Mouse (Mus musculus) hindbrain, postnatal 0 days (tissue): Measurements from ENCODE around the gene Slc39a1. TPM values are rescaled to one million over a fixed set of nuclear protein-coding genes. Genes with fewer than 3 reads are reported as not detected.
"Not testable (repeated sequence)": the region's sequence is repeated elsewhere in the genome, so short reads cannot be mapped to it uniquely, and the experiment has no call there.

ENCODE experiments used
- ATAC-seq: fragments of 200-750 bp; cut with Nextera tagmentation; 2 replicates; pipeline ENCODE4 v1.8.0; 2017; ENCODE audit warnings: mild to moderate bottlenecking, moderate TSS enrichment, moderate library complexity
- DNase-seq: peaks from one replicate; pipeline ENCODE4 v3.0.0-alpha.2; 2015; ENCODE audit warnings: low spot score
- H3K27ac ChIP-seq: fragments of 300-500 bp; sonication (generic); 2 replicates; pipeline ENCODE4 v1.5.1; 2014; ENCODE audit warnings: mild to moderate bottlenecking
- H3K27me3 ChIP-seq: fragments of 300-500 bp; sonication (generic); 2 replicates; pipeline ENCODE4 v1.6.1; 2014; ENCODE audit warnings: low read length, mixed read lengths; ENCODE audit not compliant: insufficient read depth
- H3K36me3 ChIP-seq: fragments of 300-500 bp; sonication (generic); 2 replicates; pipeline ENCODE4 v1.6.1; 2014; ENCODE audit warnings: low read length, mixed read lengths; ENCODE audit not compliant: insufficient read depth
- H3K4me1 ChIP-seq: fragments of 300-500 bp; sonication (generic); 2 replicates; pipeline ENCODE4 v1.6.1; 2014; ENCODE audit warnings: antibody characterized with exemption, low read length, mixed read lengths; ENCODE audit not compliant: insufficient read depth
- H3K4me2 ChIP-seq: fragments of 300-500 bp; sonication (generic); 2 replicates; pipeline ENCODE4 v1.6.1; 2014; ENCODE audit warnings: low read depth, mild to moderate bottlenecking, low read length, moderate library complexity, mixed read lengths
- H3K4me3 ChIP-seq: fragments of 300-500 bp; sonication (generic); 2 replicates; pipeline ENCODE4 v1.5.1; 2014; ENCODE audit warnings: low read length
- H3K9ac ChIP-seq: fragments of 300-500 bp; sonication (generic); replicated peaks from 2 replicates; pipeline ENCODE4 v1.6.1; 2014; ENCODE audit warnings: mild to moderate bottlenecking, low read length, moderate library complexity, mixed read lengths
- H3K9me3 ChIP-seq: fragments of 300-500 bp; sonication (generic); 2 replicates; pipeline ENCODE4 v1.6.1; 2016; ENCODE audit warnings: low read length, mixed read lengths
- CTCF ChIP-seq: IDR thresholded peaks from 2 replicates; pipeline ENCODE4 v1.5.1; 2016; ENCODE audit warnings: antibody characterized with exemption, control low read depth, low read depth
- WGBS: fragments of 180-500 bp; shearing (Covaris S2); extraction: QIAGEN DNeasy Blood & Tissue Kit; methylation state at CpG from one replicate; pipeline ENCODE4 v1.1.7; 2014; 5-methylcytosine and 5-hydroxymethylcytosine counted together
- polyA plus RNA-seq: library from polyadenylated mRNA; unstranded; fragments of >200 nt; fragmentation: Nextera tagmentation; extraction: Ambion mirVana; gene quantifications from 2 replicates; pipeline ENCODE4 v1.2.1, GENCODE M21; 2015
- total RNA-seq: library from RNA; depleted of rRNA; stranded (reverse); fragments of >200 nt; gene quantifications from 2 replicates; pipeline ENCODE4 v1.2.3, GENCODE M21; 2014

Slc39a1 gene
- total and polyA plus RNA-seq, 2 experiments from 2014 or later = 70.1 to 105 TPM

GRCm38 (mm10) chr3:90279216-90279615 is 31.2 kb downstream of the Slc39a1 start:
- peak; percentile 41 for ATAC-seq
- Histone ChIP-seq H3K4me2 (no peak overlapping the region), H3K9ac (no peak overlapping the region), H3K27me3 (no peaks in the 10 kb centered on the region), H3K9me3 (no peaks in the 10 kb centered on the region), H3K4me3 (no peak overlapping the region), H3K27ac (no peak overlapping the region), H3K4me1 (no peaks in the 10 kb centered on the region), H3K36me3 (peaks cover 47% of the 10 kb centered on the region)
- TF ChIP-seq CTCF = no peak
- 91% methylated on average over 9 of the region's 9 CpGs for WGBS
- DNase-seq = no peak

DNA sequence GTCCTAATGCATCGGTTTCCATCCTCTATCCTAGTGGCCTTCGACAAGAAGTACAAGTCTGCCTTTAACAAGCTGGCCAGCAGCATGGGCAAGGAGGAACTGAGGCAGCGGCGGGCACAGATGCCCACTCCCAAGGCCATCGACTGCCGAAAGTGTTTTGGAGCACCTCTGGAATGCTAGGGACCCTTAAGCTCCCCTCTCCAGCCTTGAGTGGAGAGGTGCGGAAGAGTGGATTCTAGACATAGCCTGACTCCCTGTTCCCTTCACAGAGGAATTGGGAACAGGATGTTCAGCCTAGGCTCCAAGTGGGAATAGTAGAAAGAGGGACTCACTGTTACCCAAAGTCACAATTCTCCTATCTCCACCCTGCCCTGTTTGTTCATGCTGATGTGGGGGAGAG is 31.8 kb downstream of the Slc39a1 start:
- H3K27ac ChIP-seq = no peak overlapping the region
- H3K4me1 ChIP-seq = no peaks in the 10 kb centered on the region
- H3K4me2 ChIP-seq = no peak overlapping the region
- 93% methylated on average over 7 of the region's 7 CpGs for WGBS
- no peaks in the 10 kb centered on the region for H3K9me3 ChIP-seq
- H3K4me3 ChIP-seq = no peak overlapping the region
- no peak for DNase-seq
- no peak overlapping the region for H3K9ac ChIP-seq
- no peak for TF ChIP-seq CTCF
- no peaks in the 10 kb centered on the region for H3K27me3 ChIP-seq
- no peak for ATAC-seq
- peaks cover 46% of the 10 kb centered on the region for H3K36me3 ChIP-seq

DNA sequence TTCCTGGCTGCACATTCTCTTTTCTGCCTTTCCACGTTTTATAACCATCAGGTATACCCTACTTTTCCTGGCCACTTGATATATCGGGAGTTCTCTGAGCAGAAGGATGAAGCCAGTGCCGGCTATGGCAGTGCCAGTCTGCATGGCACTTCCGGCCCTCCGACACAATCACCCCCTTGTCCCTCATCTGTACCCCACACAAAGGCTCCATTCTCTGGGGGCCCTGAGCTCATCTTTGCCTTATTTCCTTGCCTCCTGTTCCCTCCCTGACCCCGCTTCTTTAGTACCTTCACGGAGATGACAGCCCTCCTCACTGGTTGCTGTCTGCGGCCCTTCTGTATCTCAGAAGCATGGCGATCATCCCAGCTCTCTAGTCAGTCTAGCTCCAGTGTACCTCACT is 32.7 kb downstream of the Slc39a1 start:
- ATAC-seq = no peak
- Histone ChIP-seq H3K27ac (no peak overlapping the region), H3K9me3 (no peaks in the 10 kb centered on the region), H3K36me3 (peaks cover 38% of the 10 kb centered on the region), H3K4me1 (no peaks in the 10 kb centered on the region), H3K4me3 (no peak overlapping the region), H3K9ac (no peak overlapping the region), H3K27me3 (no peaks in the 10 kb centered on the region), H3K4me2 (no peak overlapping the region)
- DNase-seq = no peak
- 85% methylated on average over 9 of the region's 9 CpGs for WGBS
- TF ChIP-seq CTCF = no peak

DNA sequence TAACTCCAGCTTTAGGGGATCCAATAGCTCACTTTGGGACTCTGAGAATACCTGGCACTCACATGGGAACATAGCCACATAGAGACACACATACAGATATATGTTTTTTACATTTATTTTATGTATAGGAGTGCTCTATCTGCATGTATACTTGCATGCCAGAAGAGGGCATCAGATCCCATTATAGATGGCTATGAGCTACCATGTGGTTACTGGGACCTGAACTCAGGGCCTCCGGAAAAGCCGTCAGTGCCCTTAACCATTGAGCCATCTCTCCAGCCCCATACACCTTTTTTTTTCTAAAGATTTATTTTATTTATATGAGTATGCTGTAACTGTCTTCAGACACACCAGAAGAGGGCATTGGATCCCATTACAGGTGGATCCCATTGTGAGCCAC is 36.2 kb downstream of the Slc39a1 start:
- Histone ChIP-seq H3K4me3 (no peak overlapping the region), H3K27me3 (no peaks in the 10 kb centered on the region), H3K9ac (no peak overlapping the region), H3K36me3 (peaks cover 13% of the 10 kb centered on the region), H3K27ac (no peak overlapping the region), H3K4me2 (no peak overlapping the region), H3K9me3 (no peaks in the 10 kb centered on the region), H3K4me1 (no peaks in the 10 kb centered on the region)
- no peak for DNase-seq
- no peak for TF ChIP-seq CTCF
- ATAC-seq = no peak
- 96% methylated on average over 2 of the region's 2 CpGs for WGBS

DNA sequence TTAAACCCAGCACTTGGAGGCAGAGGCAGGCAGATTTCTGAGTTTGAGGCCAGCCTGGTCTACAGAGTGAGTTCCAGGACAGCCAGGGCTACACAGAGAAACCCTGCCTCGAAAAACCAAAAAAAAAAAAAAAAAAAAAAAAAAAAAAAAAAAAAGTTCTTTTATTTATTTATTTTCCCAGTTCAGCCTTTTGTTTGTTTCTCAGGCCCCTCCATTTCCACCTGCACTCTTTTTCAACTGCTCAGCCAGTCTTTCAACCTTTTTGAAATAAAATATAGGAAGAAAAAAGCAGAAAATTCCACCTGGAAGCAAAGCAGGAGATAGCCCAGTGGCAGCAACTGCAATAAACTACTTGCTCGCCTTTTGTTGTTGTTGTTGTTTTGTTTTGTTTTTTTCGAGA is 41.4 kb downstream of the Slc39a1 start:
- DNase-seq, H3K9me3 ChIP-seq, H3K4me2 ChIP-seq, H3K9ac ChIP-seq, H3K4me3 ChIP-seq, H3K27me3 ChIP-seq, H3K36me3 ChIP-seq, H3K4me1 ChIP-seq, H3K27ac ChIP-seq, ATAC-seq: not testable (repeated sequence)
- 67% methylated on average over 3 of the region's 3 CpGs for WGBS

DNA sequence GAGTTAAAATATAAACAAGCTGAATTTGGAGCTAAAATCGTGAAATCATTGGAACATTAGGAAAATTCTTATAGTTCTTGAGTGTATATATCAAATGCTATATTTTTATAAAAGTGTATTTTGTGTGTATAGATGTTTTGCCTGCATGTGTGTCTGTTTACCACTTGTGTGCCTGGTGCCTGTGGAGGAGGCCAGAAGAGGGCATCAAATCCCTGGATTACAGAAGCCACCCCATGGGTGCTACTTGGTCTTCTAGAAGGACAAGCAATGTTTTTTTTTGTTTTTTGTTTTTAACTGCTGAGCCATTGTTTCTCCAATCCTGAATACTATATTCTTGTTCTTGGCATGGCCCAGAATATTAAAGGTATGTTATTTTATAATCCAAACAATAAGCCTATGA is 42.6 kb downstream of the Slc39a1 start:
- H3K27ac ChIP-seq = no peak overlapping the region
- peak; percentile 21 for DNase-seq
- H3K27me3 ChIP-seq = no peaks in the 10 kb centered on the region
- no peaks in the 10 kb centered on the region for H3K36me3 ChIP-seq
- no peaks in the 10 kb centered on the region for H3K9me3 ChIP-seq
- H3K4me2 ChIP-seq = no peak overlapping the region
- H3K4me3 ChIP-seq = no peak overlapping the region
- H3K9ac ChIP-seq = no peak overlapping the region
- no peak for TF ChIP-seq CTCF
- no peak for ATAC-seq
- WGBS = 88% methylated on average over 1 of the region's 1 CpGs
- H3K4me1 ChIP-seq = peaks cover 12% of the 10 kb centered on the region; the same call in 1 of the 2 replicates

DNA sequence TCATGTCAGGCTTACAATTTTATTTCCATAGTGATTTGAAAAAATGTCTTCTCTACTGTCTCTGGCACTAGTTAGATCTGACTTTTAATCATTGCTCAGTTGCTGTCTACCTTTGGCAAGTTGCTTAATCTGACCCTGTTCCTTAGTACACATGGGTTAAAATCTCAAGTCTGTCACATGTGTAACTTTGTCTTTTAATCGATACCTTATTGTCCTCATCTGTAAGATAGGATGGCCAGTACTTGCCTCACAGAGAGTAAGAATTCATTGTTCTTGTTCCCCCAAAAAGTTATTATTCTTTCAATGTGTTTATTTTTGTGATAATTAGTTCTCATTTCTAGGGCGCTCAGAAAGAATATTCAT is 44.0 kb downstream of the Slc39a1 start:
- WGBS = 37% methylated on average over 2 of the region's 2 CpGs
- no peaks in the 10 kb centered on the region for H3K36me3 ChIP-seq
- H3K4me2 ChIP-seq = peak overlapping the region; percentile 63
- H3K4me3 ChIP-seq = peak overlapping the region; percentile 80
- H3K27ac ChIP-seq = peak overlapping the region; percentile 95
- peaks cover 12% of the 10 kb centered on the region; the same call in 1 of the 2 replicates for H3K4me1 ChIP-seq
- no peak for TF ChIP-seq CTCF
- ATAC-seq (no peak), DNase-seq (no peak)
- H3K27me3 ChIP-seq = no peaks in the 10 kb centered on the region
- peak overlapping the region; percentile 56 for H3K9ac ChIP-seq
- no peaks in the 10 kb centered on the region for H3K9me3 ChIP-seq
